Mouse (Mus musculus): ENCODE results near the gene Thra. TPM values are rescaled to one million over a fixed set of nuclear protein-coding genes. Genes with fewer than 3 reads are reported as not detected.

The Thra gene
- polyA plus RNA-seq, 1 experiment: 28.1 TPM

DNA sequence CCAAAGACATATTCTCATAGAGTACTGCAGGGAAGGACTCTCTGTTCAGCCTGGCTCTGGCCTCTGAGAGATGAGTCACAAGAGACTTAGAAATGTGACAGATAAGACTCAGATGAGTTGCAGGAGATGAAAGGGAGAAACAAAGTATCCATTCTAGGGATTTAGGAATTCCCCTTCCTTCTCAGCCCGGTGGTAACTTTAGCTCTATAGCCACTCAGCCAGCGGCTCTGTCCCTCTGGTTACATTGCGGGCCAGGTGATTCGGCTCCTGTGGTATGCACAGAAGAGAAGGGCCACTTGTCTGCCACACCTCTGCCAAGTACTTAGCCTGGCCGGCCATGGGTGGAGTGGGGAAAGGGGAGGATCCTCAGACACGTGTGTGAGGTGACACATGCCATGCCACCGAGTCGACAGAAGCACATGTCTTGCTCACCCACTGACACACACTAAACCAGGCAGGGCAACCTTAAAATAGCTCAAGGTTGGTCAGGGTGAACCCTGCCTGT lies 32.3 kb downstream of the Thra start:
- Histone ChIP-seq H3ac (ENCODE audit: control insufficient read depth, insufficient read length, low read depth) (no peak overlapping the region), H3K36me3 (ENCODE audit: control insufficient read depth, insufficient read depth) (peaks cover 41% of the 10 kb centered on the region), H3K27me3 (ENCODE audit: control insufficient read depth, insufficient read depth, insufficient read length) (no peaks in the 10 kb centered on the region), H3K79me2 (ENCODE audit: control insufficient read depth, insufficient read depth) (peaks cover 40% of the 10 kb centered on the region), H3K79me3 (ENCODE audit: low read depth) (peaks cover 12% of the 10 kb centered on the region), H3K4me3 (ENCODE audit: insufficient read depth, poor library complexity, severe bottlenecking) (no peak overlapping the region)
- no peak for TF ChIP-seq CTCF (IDR thresholded peaks at IDR 0.05; ENCODE audit: control insufficient read depth, insufficient read depth, insufficient read length)
- no peak for TF ChIP-seq CEBPB (IDR thresholded peaks at IDR 0.05; ENCODE audit: low read depth)
- TF ChIP-seq MYOD1 (IDR thresholded peaks at IDR 0.05; ENCODE audit: control insufficient read depth, insufficient read length, low read depth): no peak
- TF ChIP-seq MYOG (IDR thresholded peaks at IDR 0.05; ENCODE audit: control insufficient read depth, extremely low read depth, insufficient read length): no peak
- TF ChIP-seq FOSL1 (IDR thresholded peaks at IDR 0.05; ENCODE audit: insufficient read depth, low read length, poor library complexity, severe bottlenecking): no peak
- peak; percentile 29 for TF ChIP-seq USF1 (IDR thresholded peaks at IDR 0.05; ENCODE audit: low read depth)
- peak; percentile 99 for TF ChIP-seq MAX (IDR thresholded peaks at IDR 0.05)

DNA sequence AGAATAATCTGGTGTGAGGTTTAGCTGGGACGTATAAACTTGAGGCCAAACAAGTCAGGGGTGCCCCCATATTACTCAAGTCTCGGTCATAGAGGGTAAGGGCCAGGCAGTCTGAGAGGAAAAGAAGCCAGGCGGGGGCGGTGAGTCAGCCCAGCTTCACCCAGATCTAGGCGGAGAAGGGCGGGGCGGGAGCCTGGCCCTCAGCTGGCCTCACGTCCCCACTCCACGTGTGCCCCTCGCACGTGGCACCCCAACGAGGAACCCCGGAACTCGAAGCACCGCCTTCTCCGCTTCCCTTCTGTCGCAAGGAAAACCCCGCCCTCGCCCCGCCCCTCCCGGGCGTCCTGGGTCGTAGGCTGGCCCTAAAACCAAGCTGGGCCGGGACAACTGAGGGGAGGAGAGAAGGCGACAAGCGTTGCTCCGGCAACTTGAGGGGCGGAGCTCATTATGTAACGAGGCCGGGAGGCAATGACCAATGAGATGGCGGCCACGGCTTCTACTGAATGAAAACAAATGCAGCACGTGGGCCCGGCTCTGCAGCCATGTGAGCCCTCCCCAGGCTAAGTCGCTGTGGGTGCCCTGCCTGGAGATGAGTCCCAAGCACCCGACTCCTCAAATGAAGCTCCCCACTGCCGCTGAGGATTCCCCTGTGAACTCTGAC lies 33.3 kb downstream of the Thra start:
- TF ChIP-seq FOSL1 (IDR thresholded peaks at IDR 0.05; ENCODE audit: insufficient read depth, low read length, poor library complexity, severe bottlenecking) (peak; percentile 49), CTCF (IDR thresholded peaks at IDR 0.05; ENCODE audit: control insufficient read depth, insufficient read depth, insufficient read length) (no peak), MYOD1 (IDR thresholded peaks at IDR 0.05; ENCODE audit: control insufficient read depth, insufficient read length, low read depth) (no peak), CEBPB (IDR thresholded peaks at IDR 0.05; ENCODE audit: low read depth) (no peak), USF1 (IDR thresholded peaks at IDR 0.05; ENCODE audit: low read depth) (peak; percentile 67), MYOG (IDR thresholded peaks at IDR 0.05; ENCODE audit: control insufficient read depth, extremely low read depth, insufficient read length) (no peak), MAX (IDR thresholded peaks at IDR 0.05) (peak; percentile 95)
- Histone ChIP-seq H3K27me3 (ENCODE audit: control insufficient read depth, insufficient read depth, insufficient read length) (no peaks in the 10 kb centered on the region), H3K4me3 (ENCODE audit: insufficient read depth, poor library complexity, severe bottlenecking) (peak overlapping the region; percentile 62), H3K79me3 (ENCODE audit: low read depth) (peaks cover 12% of the 10 kb centered on the region), H3ac (ENCODE audit: control insufficient read depth, insufficient read length, low read depth) (peak overlapping the region; percentile 69), H3K36me3 (ENCODE audit: control insufficient read depth, insufficient read depth) (peaks cover 32% of the 10 kb centered on the region), H3K79me2 (ENCODE audit: control insufficient read depth, insufficient read depth) (peaks cover 40% of the 10 kb centered on the region)

DNA sequence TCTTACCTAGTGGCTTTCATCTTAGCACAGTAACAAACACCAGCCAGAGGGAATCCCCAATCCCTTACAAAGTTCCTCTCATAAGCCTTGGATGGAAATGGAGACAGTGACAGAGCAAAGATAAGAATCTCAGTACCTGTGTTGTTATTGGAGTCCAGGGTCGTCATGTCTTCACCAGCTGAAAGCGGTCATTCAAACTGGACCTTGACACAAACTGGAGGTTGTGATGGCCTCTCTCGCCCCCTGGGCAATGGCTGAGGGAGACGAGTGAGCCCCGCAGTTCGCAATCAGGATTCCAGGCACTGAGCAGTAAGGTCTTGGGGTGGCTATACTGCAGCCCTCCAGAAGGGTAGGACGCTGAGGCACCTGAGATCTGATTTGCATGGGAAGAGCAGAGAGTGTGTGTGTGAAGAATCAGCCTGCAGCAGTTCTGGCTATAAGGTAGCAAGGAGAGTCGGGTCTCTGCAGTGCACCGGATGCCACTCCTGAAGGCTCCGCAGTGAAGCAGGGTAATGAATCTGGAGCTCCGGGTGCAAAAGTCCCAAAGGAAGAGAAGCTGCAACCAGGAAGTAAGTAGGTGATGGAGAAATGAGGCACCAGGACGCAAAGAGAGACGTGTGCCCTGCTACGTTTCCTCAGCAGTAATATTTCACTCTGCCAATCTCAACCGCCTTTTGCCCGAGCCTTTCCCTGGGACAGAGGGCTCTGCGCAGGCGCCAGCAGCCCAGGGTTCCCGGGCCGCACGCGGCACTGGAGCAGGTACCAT lies 34.3 kb downstream of the Thra start, which contains the start of gene Nr1d1:
TSS of gene Nr1d1 (minus strand) at position 752 of the 766 bp plus-strand sequence.
- Histone ChIP-seq H3ac (ENCODE audit: control insufficient read depth, insufficient read length, low read depth) (peak within 1 kb of the TSS; percentile 69), H3K27me3 (ENCODE audit: control insufficient read depth, insufficient read depth, insufficient read length) (no peaks in the 10 kb centered on the region), H3K4me3 (ENCODE audit: insufficient read depth, poor library complexity, severe bottlenecking) (peak within 1 kb of the TSS; percentile 62), H3K79me3 (ENCODE audit: low read depth) (peaks cover 12% of the 10 kb centered on the region), H3K79me2 (ENCODE audit: control insufficient read depth, insufficient read depth) (peaks cover 40% of the 10 kb centered on the region), H3K36me3 (ENCODE audit: control insufficient read depth, insufficient read depth) (peaks cover 23% of the 10 kb centered on the region)
- TF ChIP-seq USF1 (IDR thresholded peaks at IDR 0.05; ENCODE audit: low read depth): peak; percentile 37
- TF ChIP-seq FOSL1 (IDR thresholded peaks at IDR 0.05; ENCODE audit: insufficient read depth, low read length, poor library complexity, severe bottlenecking): no peak

DNA sequence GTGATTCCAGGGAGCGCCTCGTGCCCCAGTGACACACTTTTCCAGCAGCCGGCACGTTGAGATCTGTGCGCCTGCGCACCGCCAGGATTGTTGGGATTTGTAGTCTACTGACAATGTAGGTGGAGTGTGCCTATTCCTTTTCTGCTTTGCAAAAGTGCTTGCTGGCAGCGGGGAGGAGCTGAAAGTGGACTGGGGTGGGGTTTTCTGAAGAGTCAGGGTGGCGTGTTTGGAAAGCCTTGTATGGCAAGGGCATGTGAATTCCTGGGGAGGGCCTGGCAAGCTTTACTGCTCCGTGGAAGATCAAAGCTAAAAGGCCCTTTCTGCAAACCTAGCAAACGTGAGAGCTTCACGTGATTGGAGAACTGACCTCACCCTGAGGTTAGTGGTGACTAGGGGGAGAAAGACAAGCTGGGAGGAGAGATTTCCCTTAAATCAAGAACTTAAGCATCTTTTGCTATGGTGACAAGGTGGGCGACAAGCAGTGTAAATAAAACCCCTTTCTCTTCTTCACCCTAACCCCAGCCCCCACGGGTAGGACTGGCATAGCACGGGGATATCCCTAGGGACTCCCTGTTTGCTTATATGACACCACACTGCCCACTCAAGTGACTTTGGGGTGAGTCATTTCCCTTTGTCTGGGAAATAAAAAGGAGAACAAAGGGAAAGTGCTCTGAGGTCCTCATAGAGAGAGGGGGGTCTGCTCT lies 35.1 kb downstream of the Thra start:
- TF ChIP-seq MYOG (IDR thresholded peaks at IDR 0.05; ENCODE audit: control insufficient read depth, extremely low read depth, insufficient read length): no peak
- peak; percentile 90 for TF ChIP-seq FOSL1 (IDR thresholded peaks at IDR 0.05; ENCODE audit: insufficient read depth, low read length, poor library complexity, severe bottlenecking)
- no peak for TF ChIP-seq MYOD1 (IDR thresholded peaks at IDR 0.05; ENCODE audit: control insufficient read depth, insufficient read length, low read depth)
- peak; percentile 84 for TF ChIP-seq USF1 (IDR thresholded peaks at IDR 0.05; ENCODE audit: low read depth)
- no peak for TF ChIP-seq CTCF (IDR thresholded peaks at IDR 0.05; ENCODE audit: control insufficient read depth, insufficient read depth, insufficient read length)
- peak; percentile 98 for TF ChIP-seq MAX (IDR thresholded peaks at IDR 0.05)
- no peak for TF ChIP-seq CEBPB (IDR thresholded peaks at IDR 0.05; ENCODE audit: low read depth)
- Histone ChIP-seq H3K79me2 (ENCODE audit: control insufficient read depth, insufficient read depth) (peaks cover 40% of the 10 kb centered on the region), H3K4me3 (ENCODE audit: insufficient read depth, poor library complexity, severe bottlenecking) (peak overlapping the region; percentile 62), H3K79me3 (ENCODE audit: low read depth) (peaks cover 12% of the 10 kb centered on the region), H3K36me3 (ENCODE audit: control insufficient read depth, insufficient read depth) (peaks cover 15% of the 10 kb centered on the region), H3K27me3 (ENCODE audit: control insufficient read depth, insufficient read depth, insufficient read length) (no peaks in the 10 kb centered on the region), H3ac (ENCODE audit: control insufficient read depth, insufficient read length, low read depth) (no peak overlapping the region)

DNA sequence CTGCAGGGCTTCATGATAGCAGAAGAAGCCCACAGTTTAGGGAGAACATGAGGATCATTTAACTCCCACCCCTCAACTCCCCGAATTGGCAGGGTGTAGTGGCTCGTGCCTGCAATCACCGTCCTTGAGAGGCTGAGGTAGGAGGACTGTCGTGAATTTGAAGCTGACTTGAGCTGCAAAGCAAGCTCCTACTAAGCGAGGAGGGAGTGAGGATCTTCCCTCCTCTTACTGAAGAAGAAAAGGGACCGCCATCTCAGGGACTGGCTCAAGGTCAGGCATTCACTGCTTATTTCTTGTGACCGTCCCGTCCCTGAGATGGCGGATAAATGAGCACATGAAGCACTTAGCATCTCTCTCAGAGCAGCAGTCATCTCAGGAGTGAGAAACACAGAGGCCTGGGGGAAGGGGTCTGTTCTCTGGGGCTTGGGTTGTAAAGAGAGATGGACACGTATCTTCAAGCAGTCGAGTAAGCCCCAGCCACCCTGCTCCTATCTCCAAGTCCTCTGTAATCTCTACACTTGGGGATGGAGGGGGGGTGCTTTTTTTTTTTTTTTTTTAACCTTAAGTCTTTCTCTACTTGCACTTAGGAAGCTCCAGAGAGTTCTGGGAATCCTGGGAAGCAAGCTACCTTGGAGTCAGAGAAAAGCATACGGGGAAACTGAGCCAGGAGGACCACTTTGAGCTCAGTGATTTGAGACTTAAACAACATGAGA lies 35.8 kb downstream of the Thra start:
- no peak for TF ChIP-seq FOSL1 (IDR thresholded peaks at IDR 0.05; ENCODE audit: insufficient read depth, low read length, poor library complexity, severe bottlenecking)
- TF ChIP-seq MAX (IDR thresholded peaks at IDR 0.05): no peak
- TF ChIP-seq CTCF (IDR thresholded peaks at IDR 0.05; ENCODE audit: control insufficient read depth, insufficient read depth, insufficient read length): no peak
- TF ChIP-seq CEBPB (IDR thresholded peaks at IDR 0.05; ENCODE audit: low read depth): no peak
- no peak for TF ChIP-seq MYOG (IDR thresholded peaks at IDR 0.05; ENCODE audit: control insufficient read depth, extremely low read depth, insufficient read length)
- TF ChIP-seq MYOD1 (IDR thresholded peaks at IDR 0.05; ENCODE audit: control insufficient read depth, insufficient read length, low read depth): no peak
- TF ChIP-seq USF1 (IDR thresholded peaks at IDR 0.05; ENCODE audit: low read depth): no peak
- H3K79me2 ChIP-seq (ENCODE audit: control insufficient read depth, insufficient read depth): peaks cover 40% of the 10 kb centered on the region
- H3ac ChIP-seq (ENCODE audit: control insufficient read depth, insufficient read length, low read depth): peak overlapping the region; percentile 68
- peaks cover 8% of the 10 kb centered on the region for H3K36me3 ChIP-seq (ENCODE audit: control insufficient read depth, insufficient read depth)
- H3K4me3 ChIP-seq (ENCODE audit: insufficient read depth, poor library complexity, severe bottlenecking): peak overlapping the region; percentile 62
- H3K27me3 ChIP-seq (ENCODE audit: control insufficient read depth, insufficient read depth, insufficient read length): no peaks in the 10 kb centered on the region
- H3K79me3 ChIP-seq (ENCODE audit: low read depth): peaks cover 11% of the 10 kb centered on the region
